Mouse (Mus musculus) telencephalon, adult 2 months (tissue): ENCODE results near the gene Spg21.

Source experiments
- DNase-seq: peaks from one replicate; pipeline ENCODE4 v3.0.0-alpha.2; 2011; ENCODE audit warnings: low read depth, low spot score

The Spg21 gene

DNA sequence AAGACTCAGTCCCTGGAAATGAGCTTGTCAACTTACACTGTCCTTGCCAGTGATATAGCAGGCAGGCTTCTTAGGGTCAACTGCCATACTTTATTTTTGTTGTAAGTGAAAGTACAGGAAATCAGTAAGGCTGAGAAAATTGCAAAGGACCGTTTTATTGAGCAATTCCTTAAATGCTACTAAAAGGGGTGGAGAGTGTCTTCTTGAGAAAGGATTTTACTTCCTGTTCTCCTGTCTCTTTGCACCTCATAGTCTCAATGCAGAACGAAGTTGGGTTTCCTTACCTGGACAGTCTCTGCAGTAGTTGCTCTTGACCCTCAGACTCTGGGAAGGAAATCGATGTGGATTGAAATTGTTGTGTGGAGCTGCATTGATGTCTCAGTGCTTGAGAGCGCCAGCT, 12.0 kb downstream of the Spg21 start:
- DNase-seq, result no peak

DNA sequence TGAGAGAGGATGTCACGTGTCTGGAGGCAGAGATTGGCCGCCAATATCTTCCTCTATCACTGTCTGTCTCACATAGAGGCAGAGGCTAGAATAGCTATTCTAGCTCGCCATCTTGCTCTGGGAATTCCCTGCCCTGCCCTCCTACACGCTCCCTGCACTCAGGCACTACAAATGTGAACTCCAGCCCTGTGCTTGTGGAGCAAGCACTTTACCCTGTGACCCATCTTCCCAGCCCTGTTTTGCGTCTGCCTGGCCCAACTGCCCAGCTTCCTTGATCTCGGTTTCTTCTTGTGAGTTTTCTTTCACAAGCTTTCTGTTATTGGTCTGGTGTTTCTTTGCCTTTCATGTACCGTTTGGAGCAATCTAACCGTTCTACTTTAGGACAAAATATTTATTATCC, 18.4 kb downstream of the Spg21 start:
- no peak for DNase-seq

DNA sequence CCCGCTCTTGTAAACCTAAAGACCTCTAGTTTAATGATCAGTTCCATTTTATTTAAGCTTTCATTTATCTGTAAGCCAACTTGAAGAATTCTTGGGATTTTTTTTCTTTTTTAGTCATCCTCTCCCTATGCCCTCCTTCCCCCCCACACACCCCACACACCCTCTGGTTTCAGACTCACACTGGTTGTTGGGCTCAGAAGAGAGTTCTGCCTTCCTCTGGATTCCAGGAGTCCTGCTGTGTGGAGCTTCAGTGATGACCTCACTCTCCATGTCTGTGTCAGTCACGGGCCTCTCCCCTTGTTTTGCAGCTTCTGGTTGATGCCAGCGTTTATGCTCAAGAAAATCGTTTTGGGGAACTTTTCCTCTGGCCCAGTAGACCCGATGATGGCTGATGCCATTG, 19.3 kb downstream of the Spg21 start:
- no peak for DNase-seq

DNA sequence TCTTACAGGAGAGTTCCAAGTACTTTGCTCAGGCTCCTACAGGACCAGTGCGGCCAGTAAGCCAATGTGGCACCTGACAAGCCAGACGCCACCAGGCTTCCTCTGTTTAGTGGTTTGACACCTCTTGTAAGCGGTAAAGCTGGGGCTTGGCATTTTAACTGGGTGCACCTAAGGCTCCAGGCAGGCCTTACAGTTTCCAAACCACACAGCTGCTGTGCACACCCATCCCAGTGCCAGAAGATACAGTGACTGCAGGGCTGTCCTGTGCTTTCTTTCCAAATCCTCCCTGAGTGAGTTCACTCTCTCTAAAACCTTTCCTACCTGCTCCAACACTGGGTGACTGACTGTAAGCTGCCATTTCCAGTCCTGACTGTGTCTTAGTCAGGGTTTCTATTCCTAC, 30.7 kb downstream of the Spg21 start:
- DNase-seq, result no peak

DNA sequence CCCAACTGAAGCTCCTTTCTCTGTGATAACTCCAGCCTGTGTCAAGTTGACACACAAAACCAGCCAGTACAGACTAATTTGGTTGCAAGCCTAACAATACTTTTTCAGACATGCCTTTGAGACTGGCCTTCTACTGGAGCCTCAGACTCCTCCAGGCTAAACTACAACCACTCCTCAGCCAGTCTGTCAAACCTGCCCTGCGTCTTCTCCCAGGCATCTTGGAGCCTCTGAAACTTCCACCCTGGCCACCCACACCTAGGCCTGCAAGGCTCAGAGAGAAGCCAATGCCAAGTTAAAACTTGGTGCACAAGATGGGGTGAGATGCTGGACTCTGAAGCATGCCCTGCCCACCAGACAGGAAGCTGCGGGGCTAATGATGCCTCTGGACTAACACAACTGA, 31.6 kb downstream of the Spg21 start:
- DNase-seq, result no peak

DNA sequence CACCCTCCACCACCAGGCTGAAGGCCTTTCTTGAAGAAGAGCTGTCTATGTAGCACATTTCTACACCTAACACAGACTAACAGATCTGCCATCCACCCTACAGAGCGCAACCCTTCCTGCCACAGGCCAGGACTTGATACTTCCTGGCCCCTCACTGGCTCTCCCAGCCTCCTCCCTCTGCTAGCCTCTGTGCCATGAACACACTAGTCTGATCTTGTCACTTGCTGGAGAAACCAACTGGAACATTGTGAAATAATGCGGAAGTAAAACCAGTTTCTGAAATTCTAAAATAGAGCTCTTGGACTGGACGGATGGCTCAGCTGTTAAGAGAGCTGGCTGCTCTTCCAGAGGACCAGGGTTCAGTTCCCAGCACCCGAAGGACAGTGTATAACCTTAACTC, 32.1 kb downstream of the Spg21 start:
- DNase-seq, result no peak

DNA sequence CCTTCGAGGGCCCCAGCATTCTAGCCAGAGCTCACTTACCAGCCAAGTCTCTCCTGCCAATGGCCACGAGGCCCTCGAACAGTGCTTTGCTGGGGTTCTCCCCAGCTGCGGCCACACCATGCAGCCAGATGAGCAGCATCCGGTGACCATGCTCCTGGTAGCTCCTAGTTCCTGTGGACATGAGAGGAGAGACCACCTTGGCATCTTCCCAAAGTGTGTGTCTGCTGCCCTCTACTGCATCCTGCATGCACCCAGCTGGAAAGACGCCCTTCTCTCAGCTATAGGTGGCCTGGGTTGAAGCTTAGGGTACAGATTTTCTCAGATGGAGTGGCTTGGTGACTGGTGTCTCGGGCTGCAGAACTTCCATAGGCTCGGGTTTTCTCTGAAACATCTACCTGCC, 41.4 kb downstream of the Spg21 start:
- DNase-seq, result no peak

DNA sequence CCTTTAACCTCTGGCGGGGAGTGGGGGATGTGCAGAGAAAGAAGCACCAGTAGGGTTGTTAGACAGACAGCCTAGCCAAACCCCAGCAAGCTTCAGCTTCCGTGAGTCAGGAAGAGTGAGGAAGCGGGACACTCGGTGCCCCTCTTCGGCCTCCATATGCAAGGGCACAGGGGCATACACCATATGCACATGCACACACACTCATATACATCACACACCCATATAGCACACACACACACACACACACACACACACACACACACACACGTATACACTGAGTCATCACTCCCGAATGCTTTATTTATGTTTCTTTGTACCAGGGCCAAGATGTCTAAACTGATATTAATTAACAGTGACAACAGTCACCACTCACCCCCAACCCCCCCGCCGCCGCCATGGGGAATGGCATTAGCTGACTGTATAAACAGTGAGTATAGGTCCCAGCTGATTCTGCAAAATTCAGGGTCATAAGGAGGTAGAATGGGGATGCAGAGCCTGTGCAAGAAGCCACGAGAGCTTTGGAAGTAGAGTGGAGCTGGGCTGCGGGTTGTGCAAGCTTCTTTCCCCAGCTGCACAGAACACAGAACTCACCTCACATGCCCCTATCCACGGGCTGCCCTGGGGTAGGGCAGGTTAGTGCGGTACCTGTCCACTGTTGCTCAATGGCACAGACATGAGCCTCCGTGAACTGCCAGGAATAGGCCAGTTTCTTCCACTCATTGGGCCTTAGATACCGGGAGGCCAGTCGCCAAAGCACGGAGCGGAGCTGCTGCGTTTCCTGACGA, 42.2 kb downstream of the Spg21 start:
- DNase-seq, result no peak

DNA sequence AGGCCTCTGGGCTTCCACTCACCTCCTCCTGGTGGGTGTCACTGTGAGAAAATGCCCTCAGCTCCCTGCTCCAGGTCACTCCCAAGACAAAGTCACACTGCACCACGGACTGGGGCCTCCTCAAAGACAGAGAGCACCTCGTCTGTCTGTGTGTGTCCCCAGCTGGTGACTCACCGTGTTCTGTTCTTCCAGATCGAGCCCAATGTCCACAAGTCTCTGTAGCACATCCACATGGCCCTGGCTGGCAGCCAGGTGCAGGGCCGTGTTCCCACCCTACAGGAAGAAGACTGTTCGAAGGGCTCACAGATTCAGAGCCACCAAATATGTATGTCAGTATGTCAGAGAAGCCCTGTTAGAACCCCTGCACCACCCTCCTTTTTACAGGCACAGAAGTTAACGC, 47.7 kb downstream of the Spg21 start:
- DNase-seq, result no peak

DNA sequence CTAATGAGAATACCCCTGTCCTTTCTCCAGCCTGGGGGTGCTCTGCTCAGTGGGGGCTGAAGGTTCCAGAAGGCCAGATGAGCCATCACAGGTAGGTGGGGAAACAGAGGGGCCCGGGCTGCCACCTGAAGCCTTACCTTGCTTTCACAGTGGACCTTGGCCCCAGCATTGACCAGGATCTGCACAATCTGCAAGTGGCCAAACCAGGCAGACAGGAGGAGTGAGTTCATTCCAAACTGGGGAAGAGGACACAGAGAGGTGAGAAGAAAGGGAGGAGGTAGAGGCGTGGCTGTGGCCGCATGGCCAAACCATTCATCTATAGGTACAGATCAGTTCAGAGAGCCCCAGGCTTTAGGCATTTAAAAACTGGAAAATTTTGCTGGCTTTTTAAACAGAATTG, 51.8 kb downstream of the Spg21 start:
- no peak for DNase-seq

DNA sequence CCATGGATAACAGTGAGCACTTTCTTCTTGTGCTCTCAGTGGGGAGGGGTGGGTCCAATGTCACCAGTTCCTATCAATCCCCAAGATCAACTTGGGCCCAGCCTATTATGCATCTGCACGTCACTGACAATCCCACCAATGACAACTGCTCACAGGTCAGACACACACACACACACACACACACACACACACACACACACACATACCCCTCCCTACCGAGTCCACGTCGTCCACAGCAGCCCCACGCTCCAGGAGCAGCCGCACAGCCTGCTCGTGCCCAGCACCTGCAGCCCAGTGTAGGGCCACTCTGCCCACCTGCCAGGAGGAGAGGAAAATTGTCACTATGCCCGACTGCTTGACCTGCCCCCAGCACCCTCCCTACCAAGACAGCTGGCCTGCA, 53.7 kb downstream of the Spg21 start:
- no peak for DNase-seq

DNA sequence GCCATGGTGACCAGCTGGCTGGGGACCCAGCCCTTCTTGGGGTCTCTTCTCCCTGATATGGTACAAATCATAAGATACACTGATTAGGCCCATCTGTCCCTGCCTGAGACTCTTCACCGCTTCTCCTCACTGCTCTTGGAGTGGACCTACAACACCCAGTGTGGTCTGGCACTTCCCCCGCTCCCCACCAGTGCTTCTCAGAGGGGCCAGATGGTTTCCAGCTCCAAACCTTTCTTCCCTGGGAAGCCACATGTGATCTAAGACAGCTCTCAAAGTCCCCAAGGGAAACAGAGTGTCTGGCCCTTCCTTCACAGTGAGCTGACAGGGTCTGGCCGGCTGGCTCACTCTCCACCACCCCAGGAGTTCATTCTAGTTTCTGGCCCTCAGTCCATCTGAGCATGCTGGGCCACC, 54.1 kb downstream of the Spg21 start:
- no peak for DNase-seq

DNA sequence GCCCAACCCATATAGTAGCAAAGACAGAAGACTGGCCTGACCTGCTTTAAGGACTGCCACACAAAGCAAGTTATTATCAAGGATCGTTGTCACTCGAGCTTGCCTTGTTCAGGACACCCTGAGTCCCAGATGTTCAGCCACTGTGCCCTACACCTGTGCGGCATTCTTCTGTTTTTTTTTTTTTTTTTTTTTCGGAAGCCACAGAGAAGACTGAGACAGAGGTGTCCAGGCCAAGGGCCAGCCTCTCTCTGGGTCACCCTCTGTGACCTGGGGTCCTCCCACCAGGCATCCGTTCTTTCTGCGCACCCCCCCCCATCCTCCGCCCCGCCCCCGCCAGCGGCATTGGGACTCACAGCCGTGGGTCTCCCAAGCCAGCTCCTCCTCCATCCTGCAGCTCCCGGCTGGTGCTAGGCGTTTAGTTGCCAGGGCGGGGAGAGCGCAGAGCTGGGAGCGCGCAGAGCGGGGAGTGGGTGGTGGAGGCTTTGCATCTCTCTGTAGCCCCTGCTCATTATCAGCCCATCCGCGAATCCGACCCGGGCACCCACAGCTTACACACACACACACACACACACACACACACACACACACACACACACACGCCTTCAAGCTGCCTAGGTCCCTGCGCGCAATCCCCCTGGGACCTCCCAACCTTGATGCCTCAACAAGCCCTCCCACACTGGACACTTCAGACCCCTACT, 59.2 kb downstream of the Spg21 start, which contains the start of gene Ankdd1a:
Gene Ankdd1a, minus strand, starts transcription at position 387 of the 698 bp plus-strand sequence.
- no peak for DNase-seq

DNA sequence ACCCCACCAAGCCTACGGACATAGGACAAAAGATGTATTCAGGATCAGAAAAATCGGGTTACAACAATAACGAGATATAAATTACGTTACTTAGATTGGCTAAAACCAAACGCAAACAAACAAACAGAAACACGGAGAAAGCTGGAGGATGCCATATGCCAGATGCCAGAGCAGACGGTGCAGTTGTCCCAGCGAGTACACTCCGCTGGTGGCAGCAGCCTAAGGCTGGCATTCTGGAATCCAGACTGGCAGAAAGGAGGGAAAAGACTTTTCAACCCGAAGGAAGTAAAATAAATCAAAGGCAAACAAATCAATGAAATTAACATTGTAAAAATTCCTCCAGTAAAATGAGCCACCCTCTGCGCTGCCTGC, 59.7 kb downstream of the Spg21 start:
- no peak for DNase-seq

DNA sequence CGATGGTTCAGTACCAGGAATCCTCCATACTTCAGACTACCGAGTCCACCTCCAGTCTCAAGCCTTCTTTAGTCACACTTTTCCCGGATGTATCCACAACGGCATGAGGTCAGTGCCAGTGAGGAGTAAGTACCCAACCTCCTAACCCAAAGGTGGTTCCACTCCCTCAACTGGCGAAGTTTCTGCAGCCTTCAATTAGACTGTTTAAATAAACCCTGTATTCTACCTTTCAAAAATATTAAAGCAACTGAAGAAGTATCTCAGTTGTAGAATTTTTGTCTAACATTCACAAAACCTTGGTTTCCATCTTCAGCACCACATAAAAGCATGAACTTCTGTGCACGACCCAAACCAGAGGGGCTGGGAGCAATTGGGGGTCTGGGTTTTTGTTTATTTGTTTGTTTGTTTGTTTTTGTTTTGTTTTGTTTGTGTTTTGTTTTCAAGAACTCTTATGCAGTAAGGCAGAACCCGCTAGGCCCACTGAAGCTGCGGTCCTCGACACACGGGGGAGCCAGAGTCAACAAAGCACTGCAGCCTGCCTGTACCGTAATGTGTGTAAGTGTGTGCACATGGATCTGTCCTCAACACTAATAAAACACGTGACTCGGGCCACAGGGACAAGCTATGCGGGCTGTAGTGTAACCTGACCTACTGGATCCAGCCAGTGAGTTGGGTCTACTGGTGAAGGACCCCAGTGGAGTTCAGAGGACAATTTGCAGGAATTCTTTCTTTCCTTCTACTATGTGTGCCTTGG, 63.0 kb downstream of the Spg21 start:
- peak; percentile 53 for DNase-seq

DNA sequence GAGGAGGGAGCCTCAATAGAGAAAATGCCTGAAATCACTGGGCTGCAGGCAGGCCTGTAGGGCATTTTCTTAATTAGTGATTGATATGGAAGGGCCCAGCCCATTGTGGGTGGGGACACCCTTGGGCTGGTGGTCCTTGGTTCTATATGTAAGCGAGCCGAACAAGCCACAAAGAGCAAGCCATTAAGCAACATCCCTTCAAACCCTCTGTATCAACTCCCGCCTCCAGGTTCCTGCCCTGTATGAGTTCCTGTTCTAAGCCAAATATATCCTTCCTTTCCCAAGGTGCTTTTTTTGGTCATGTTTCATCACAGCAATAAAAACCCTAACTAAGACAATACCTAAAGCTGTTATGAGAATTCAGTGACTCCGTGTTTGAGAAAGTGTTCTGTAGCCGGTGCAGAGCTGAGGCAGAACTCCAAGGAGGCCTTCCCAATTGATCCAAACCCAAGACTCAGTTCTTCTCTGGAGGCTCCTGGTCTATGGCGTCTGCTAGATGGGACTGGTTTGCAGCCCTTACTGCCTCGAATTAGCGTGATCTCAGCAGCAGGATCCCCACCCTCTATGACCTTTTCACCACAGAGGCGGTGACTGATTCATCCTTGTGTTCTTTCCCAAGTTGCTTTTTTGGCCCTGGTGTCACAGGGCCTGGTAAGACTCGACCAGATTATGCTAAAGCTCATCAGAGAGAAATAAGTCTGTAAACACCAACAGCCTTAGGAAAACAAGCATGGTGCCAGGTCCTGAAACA, 64.9 kb downstream of the Spg21 start:
- DNase-seq, result no peak

DNA sequence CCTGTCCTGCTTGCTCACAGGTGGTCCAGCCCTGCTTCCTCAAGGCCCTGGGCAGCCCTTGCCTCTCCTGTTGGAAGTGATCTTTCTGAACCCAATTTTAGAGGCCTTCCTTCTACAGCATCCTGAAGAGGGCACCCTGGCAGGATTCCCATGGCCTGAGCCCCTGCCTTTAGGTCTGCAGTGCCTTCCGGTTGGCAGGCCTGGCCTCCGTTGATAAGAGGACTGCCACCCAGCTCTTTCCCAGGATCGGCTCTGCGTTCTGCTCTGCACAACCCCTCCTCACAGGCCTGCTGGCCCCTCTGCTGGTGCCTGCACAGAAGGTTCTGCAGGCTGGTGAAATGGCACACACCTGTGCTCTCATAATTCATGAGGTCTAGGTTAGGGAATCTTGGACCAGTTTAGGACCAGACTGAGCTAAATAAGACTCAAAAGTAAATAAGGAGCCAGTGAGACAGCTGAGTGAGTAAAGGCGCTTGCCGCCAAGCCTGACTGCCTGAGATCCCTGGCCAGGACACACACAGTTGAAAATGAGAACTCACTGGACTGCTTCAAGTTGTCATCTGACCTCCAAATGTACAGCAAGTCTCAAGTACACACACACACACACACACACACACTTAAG, 67.8 kb downstream of the Spg21 start:
- DNase-seq, result no peak

DNA sequence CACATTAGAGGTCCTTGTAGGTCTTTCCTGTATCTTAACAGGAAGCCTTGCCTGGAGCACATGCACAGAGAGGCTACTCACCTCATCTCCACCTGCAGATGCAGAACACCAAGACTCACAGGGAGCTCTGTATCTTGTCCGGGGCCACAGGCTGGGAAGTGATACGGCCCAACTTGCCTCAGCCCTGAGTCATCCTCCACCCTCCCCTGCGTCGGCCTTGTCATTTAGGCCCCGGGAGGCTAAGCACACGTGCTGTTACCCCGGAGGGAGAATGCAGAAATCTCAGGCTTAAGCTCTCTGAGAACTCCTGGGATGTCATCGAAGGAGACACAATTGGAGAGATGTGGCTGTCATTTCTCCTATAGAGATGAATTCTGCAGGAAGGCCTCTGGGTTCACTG, 68.9 kb downstream of the Spg21 start:
- no peak for DNase-seq

DNA sequence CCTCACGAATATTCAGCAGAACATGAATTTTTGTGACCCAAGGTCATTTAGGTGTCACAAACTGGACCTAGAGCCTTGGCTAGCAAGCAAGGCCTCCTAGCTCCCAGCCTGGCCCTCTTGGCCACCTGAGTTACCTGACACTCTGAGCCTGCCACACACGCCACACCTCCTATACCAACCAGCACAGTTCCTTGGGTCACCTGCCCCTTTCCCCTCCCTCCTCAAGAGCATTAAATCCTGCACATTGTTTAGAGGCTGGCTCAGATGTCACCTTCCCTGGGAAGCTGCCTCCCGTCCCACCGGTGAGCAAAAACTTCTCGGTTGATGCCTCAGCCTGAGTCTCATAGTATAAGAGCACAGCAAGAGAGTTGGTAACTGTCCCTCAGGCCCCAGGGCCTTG, 70.5 kb downstream of the Spg21 start:
- DNase-seq, result no peak

DNA sequence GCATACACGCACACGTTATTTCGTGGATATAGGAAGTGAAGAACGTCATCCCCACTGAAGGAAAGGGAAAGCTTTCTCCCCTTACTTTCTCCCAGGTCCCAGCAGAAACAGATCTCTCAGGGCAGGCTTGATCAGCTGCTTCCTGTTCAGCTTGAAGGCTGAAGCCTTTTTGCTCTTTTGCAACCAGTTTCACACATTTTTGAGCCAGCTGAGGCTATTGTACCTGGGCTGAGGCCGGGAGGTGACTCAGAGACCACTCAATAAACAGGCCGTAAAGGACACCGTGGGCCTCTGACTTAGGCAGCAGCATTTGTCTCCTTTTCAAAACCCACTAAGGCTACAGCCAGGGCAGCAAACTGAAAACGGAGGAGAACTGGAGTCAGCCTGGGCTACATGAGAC, 72.2 kb downstream of the Spg21 start:
- no peak for DNase-seq

DNA sequence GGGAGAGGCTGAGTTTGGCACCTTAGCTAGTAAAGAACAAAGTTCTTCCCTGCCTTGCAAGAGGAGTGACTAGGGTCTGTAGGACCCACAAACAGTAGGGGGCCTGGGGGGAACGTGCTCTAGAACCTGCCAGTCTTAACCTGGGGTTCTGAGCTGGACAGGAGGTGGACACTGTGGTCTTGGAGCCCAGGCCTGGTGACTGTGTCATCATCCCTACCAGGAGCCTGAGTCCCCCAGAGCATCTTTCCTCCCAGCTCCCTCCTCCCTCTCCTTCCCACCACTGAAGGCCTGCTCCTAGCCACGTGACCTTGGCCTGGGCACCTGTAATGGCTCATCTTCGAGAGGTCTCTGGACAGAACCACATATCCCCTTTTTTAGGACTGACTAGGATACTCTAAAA, 73.4 kb downstream of the Spg21 start:
- no peak for DNase-seq
